Mouse (Mus musculus) layer of hippocampus, adult 2 months (tissue): Measurements from ENCODE around the gene Syce2. TPM values are rescaled to one million over a fixed set of nuclear protein-coding genes. Genes with fewer than 3 reads are reported as not detected.
A peak's percentile ranks its signal among the peaks of the same experiment; 100 is the strongest.

Experiments
- DNase-seq, 2 experiments: peaks; one replicate each; pipeline ENCODE4 v3.0.0; 2022; ENCODE audit warnings: low spot score in 2 of 2
- H3K27ac ChIP-seq: fragments of 200-600 bp; 2 replicates; pipeline ENCODE4 v1.8.1; 2022
- H3K4me3 ChIP-seq: fragments of 200-600 bp; 2 replicates; pipeline ENCODE4 v1.8.1; 2022; ENCODE audit warnings: mild to moderate bottlenecking
- CTCF ChIP-seq: fragments of 200-600 bp; conservative IDR thresholded peaks from 2 replicates; pipeline ENCODE4 v1.8.1; 2022; ENCODE audit warnings: antibody characterized with exemption, mild to moderate bottlenecking, moderate library complexity
- total RNA-seq, 2 experiments: library from RNA; stranded (reverse); gene quantifications; 2 replicates each; pipeline ENCODE4 v1.2.3; 2021

Gene Syce2
- total RNA-seq, 2 experiments from 2014 or later, result 17.6 to 19.8 TPM

- no peak for TF ChIP-seq CTCF
- no peak overlapping the region for H3K4me3 ChIP-seq
- no peak for DNase-seq
- no peak overlapping the region for H3K27ac ChIP-seq
Observed at GRCm38 (mm10) chr8:84910551-84910950, 38.6 kb downstream of the Syce2 start.

- H3K27ac ChIP-seq, result no peak overlapping the region
- TF ChIP-seq CTCF, result no peak
- no peak for DNase-seq
- H3K4me3 ChIP-seq, result no peak overlapping the region
Observed at GRCm38 (mm10) chr8:84911854-84912253, 39.9 kb downstream of the Syce2 start.

DNA sequence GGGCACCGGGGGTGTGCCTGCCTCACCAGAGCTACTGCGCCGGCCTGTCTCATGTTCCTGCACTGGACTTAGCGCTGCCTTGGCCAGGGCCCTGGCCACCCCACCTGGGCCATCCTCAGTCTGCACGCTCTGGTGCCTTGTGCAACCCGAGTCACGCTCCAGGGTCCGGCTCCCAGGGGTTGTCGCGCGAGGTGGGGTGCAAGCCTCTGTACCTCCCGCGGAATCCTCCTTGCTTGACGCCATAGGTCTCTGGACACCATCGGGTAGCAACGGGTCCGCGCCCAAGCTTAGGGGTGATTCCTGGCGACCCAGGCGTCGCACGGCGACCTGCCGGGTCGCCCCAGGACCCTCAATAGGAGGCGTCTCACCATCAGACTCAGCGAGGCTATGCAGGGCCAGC, 40.5 kb downstream of the Syce2 start:
- Histone ChIP-seq H3K4me3 (no peak overlapping the region), H3K27ac (no peak overlapping the region)
- DNase-seq, result no peak
- TF ChIP-seq CTCF, result no peak

- no peak for TF ChIP-seq CTCF
- Histone ChIP-seq H3K27ac (peak overlapping the region; percentile 43; the same call in 1 of the 2 replicates), H3K4me3 (peak overlapping the region; percentile 41)
- DNase-seq, result peak; percentile 27 to 57
Observed at GRCm38 (mm10) chr8:84912895-84913501, 41.1 kb downstream of the Syce2 start.

GRCm38 (mm10) chr8:84913502-84913900, 41.6 kb downstream of the Syce2 start:
- H3K27ac ChIP-seq, result peak overlapping the region; percentile 43; the same call in 1 of the 2 replicates
- TF ChIP-seq CTCF, result no peak
- no peak for DNase-seq
- peak overlapping the region; percentile 41 for H3K4me3 ChIP-seq

GRCm38 (mm10) chr8:84913960-84914359, 42.0 kb downstream of the Syce2 start:
- no peak overlapping the region for H3K4me3 ChIP-seq
- no peak overlapping the region for H3K27ac ChIP-seq

GRCm38 (mm10) chr8:84915269-84915668, 43.4 kb downstream of the Syce2 start:
- no peak for DNase-seq
- Histone ChIP-seq H3K4me3 (no peak overlapping the region), H3K27ac (no peak overlapping the region)
- no peak for TF ChIP-seq CTCF

More at GRCm38 (mm10) chr8:84913960-84914359, 42.0 kb downstream of the Syce2 start:
- TF ChIP-seq CTCF, result peak; percentile 68
- DNase-seq, result no peak

DNA sequence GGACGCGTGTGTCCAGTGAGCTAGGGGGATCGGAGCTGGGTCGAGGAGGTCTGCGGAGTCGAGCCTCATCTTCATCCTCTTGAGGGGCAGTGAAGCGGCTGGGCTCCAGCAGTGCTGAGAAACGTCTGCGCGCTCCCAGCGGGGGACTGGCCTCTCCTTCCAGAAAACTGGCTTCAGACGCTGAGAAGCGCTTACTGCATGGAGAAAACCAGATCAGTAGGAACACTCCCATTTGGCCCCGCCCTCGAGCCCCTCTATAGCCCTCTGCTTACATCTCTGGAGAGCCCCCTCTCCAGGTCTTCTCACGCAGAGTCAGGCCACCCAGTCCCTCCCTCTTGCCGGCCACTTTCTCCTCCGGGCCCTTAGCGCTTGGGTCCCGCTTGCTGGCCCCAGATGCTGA, 45.9 kb downstream of the Syce2 start:
- no peak for TF ChIP-seq CTCF
- H3K4me3 ChIP-seq, result no peak overlapping the region
- no peak overlapping the region for H3K27ac ChIP-seq
- no peak for DNase-seq

DNA sequence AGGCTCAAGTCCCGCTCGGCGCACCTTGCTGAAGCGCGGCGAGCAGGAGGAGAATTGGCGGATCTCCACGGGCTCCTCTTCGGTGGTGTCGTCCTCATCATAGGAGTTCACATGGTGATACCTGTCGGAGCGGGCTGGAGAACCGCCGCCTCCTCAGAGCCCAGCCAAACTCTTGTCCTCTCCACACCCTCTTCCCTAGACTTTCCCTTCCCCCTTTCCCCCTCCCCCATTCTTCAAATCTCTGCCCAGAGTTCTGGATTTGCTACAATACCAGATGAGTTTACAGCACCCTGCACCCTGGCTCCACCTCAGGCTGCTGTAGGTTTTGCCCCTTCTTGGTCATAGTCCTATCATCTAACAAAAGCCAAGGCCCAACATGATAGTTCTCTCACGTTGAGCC, 46.7 kb downstream of the Syce2 start:
- Histone ChIP-seq H3K27ac (no peak overlapping the region), H3K4me3 (no peak overlapping the region)
- TF ChIP-seq CTCF, result no peak
- no peak for DNase-seq

DNA sequence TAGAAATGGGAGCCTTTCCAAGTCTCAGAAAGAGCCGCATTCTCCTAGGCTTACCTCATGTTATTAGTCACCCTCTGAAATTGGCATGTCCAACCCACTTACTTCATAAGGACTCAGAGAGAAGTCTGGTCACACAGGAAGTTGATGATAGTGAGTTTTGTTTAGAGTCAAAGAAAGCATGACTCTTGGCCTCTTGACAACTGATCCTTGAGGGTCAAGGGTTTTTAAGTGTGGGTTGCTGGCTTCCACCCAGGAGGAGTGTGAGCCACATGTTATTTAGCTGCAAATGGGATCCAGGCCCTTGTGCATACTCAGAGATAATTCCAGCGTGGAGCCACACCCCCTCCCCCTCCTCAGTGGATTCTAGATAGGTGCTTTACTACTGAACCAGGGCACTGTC, 49.7 kb downstream of the Syce2 start:
- TF ChIP-seq CTCF, result no peak
- Histone ChIP-seq H3K4me3 (no peak overlapping the region), H3K27ac (no peak overlapping the region)
- no peak for DNase-seq

DNA sequence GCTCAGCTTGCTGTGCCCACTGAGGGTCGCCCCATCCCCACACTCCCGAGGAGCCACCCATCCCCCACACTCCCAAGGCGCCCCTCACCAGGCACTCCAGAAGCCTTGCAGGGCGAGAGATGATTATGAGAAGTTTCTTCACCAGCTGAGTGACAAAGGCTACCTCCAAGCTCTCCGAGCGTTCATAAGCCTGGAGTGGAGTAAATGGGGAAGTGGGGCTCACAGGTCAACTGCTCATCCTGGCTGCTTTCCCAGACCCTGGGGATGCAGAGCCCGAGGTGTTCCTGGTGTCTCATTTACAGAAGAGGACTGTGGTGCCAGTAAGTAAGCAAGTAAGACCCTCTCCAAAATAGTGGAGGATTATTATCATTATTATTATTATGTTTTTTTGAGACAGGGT, 53.6 kb downstream of the Syce2 start:
- no peak for TF ChIP-seq CTCF
- Histone ChIP-seq H3K4me3 (no peak overlapping the region), H3K27ac (no peak overlapping the region)
- DNase-seq, result no peak

DNA sequence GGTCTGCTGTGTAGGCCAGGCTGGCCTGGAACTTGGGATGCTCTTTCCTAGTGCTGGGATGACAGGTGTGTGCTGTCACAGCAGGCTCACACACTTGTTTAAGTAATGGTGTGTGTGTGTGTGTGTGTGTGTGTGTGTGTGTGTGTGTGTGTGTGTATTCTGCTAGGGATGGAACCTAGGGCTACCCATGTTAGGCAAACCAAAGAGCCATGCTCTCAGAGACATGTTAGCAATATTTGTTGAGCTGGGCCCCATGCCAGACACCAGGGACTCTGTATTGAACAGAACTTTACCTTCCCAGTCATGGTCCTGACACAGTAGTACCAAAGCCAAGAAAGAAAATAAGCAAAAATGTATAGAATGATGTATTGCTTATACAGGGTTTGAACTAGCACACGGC, 55.6 kb downstream of the Syce2 start:
- Histone ChIP-seq H3K27ac (no peak overlapping the region), H3K4me3 (no peak overlapping the region)
- DNase-seq, result no peak
- no peak for TF ChIP-seq CTCF

GRCm38 (mm10) chr8:84928456-84929306, 56.8 kb downstream of the Syce2 start:
- Histone ChIP-seq H3K4me3 (peak overlapping the region; percentile 34), H3K27ac (no peak overlapping the region)
- peak; percentile 80 for TF ChIP-seq CTCF
- DNase-seq, result peak in 1 of 2 experiments; percentile 70

DNA sequence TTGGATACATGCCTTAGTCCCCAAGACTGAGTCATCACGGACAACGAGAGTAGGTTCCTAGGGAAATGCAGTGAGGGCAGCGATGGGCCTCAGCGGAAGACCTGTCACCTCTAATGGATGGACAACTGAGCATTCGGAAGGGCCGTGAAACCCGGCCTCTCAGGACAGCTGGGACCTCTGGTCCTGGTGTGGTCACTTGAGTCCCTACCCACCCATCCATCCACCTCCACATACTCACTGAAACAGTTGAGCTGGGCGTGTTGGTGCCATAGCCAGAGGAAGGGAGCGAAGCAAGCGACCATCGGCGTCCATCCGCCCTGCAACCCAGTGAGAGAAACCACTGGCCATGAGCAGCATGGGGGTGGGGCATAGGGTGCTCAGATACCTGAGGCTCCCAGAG, 58.7 kb downstream of the Syce2 start:
- no peak for TF ChIP-seq CTCF
- DNase-seq, result no peak
- no peak overlapping the region for H3K4me3 ChIP-seq
- H3K27ac ChIP-seq, result no peak overlapping the region
